Mouse (Mus musculus) kidney, postnatal 0 days (tissue): Measurements from ENCODE around the gene Polr3g. TPM values are rescaled to one million over a fixed set of nuclear protein-coding genes. Genes with fewer than 3 reads are reported as not detected.

Experiments
- ATAC-seq: fragments of 200-750 bp; cut with Nextera tagmentation; replicated peaks from 2 replicates; pipeline ENCODE4 v1.8.0; 2017; ENCODE audit warnings: low read depth, moderate number of reproducible peaks, moderate TSS enrichment, moderate library complexity; ENCODE audit not compliant: low FRiP score
- DNase-seq: peaks from one replicate; pipeline ENCODE4 v3.0.0-alpha.2; 2016; ENCODE audit warnings: low spot score
- H3K27ac ChIP-seq: fragments of 300-500 bp; sonication (generic); 2 replicates; pipeline ENCODE4 v1.5.1; 2014; ENCODE audit warnings: mild to moderate bottlenecking
- H3K27me3 ChIP-seq: fragments of 300-500 bp; sonication (generic); 2 replicates; pipeline ENCODE4 v1.6.1; 2014; ENCODE audit warnings: low read length, mixed read lengths; ENCODE audit not compliant: insufficient read depth
- H3K36me3 ChIP-seq: fragments of 300-500 bp; sonication (generic); 2 replicates; pipeline ENCODE4 v1.6.1; 2014; ENCODE audit warnings: low read length, mixed read lengths; ENCODE audit not compliant: insufficient read depth
- H3K4me1 ChIP-seq: fragments of 300-500 bp; sonication (generic); replicated peaks from 2 replicates; pipeline ENCODE4 v1.6.1; 2014; ENCODE audit warnings: antibody characterized with exemption, low read length, mixed read lengths; ENCODE audit not compliant: insufficient read depth
- H3K4me2 ChIP-seq: fragments of 300-500 bp; sonication (generic); 2 replicates; pipeline ENCODE4 v1.6.1; 2014; ENCODE audit warnings: mild to moderate bottlenecking, low read length, moderate library complexity, mixed read lengths
- H3K4me3 ChIP-seq: fragments of 300-500 bp; sonication (generic); replicated peaks from 2 replicates; pipeline ENCODE4 v1.5.1; 2014; ENCODE audit warnings: low read depth, low read length
- H3K9ac ChIP-seq: fragments of 300-500 bp; sonication (generic); 2 replicates; pipeline ENCODE4 v1.6.1; 2014; ENCODE audit warnings: low read depth, low read length
- H3K9me3 ChIP-seq: fragments of 300-500 bp; sonication (generic); replicated peaks from 2 replicates; pipeline ENCODE4 v1.6.1; 2016; ENCODE audit warnings: low read length, inconsistent platforms, mixed read lengths
- CTCF ChIP-seq: IDR thresholded peaks from 2 replicates; pipeline ENCODE4 v1.5.1; 2016; ENCODE audit warnings: antibody characterized with exemption, low read depth, mild to moderate bottlenecking, moderate library complexity
- WGBS: fragments of 180-500 bp; shearing (Covaris S2); extraction: QIAGEN DNeasy Blood & Tissue Kit; methylation state at CpG from one replicate; pipeline ENCODE4 v1.1.7; 2014; 5-methylcytosine and 5-hydroxymethylcytosine counted together
- polyA plus RNA-seq: library from polyadenylated mRNA; unstranded; fragments of >200 nt; fragmentation: Nextera tagmentation; extraction: Ambion mirVana; gene quantifications from 2 replicates; pipeline ENCODE4 v1.2.1, GENCODE M21; 2015

Polr3g gene
- polyA plus RNA-seq, 1 experiment from 2014 or later = 8.1 TPM

DNA sequence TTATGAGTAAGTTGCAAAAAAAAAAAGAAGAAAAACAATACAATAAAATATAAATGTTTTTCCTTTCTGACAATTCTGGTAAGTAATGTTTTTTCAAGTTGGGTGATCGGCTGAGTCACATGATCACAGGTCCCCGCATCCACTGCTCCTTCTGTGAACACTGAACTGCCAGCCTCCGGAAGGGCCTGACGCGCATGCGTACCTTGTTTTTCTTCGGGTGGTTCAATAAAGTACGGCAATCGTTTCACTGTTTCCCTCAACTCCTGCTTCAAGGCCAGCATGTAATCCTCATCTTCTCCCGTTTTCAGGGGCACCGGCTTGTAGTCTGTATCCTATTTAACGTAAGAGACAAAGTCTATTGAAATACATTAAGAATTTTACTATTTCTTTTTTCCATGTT, 16.4 kb downstream of the Polr3g start:
- Histone ChIP-seq H3K27me3 (no peaks in the 10 kb centered on the region), H3K4me3 (no peak overlapping the region), H3K4me1 (no peaks in the 10 kb centered on the region), H3K9ac (no peak overlapping the region), H3K9me3 (no peaks in the 10 kb centered on the region), H3K36me3 (no peaks in the 10 kb centered on the region), H3K27ac (no peak overlapping the region), H3K4me2 (no peak overlapping the region)
- DNase-seq (no peak), ATAC-seq (no peak)
- no peak for TF ChIP-seq CTCF
- WGBS = 93% methylated on average over 12 of the region's 12 CpGs

DNA sequence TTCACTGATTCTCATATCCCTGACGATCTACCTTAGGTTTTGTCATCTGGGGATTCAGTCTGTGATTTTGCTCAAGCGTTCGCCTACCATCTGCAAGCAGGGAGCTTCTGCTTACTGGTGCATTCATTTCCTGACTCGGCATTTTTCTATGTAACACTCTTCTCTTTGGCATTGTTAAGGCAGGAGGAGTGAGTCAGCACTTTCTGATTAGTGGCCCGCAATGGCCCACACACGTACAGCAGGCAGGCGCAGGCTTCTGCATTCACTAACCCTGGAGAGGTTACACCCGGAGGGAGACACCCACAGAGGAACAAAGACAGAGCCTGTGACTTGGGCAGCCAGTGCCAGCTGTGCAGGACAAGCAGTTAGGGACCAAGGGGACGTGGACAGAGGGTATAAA, 19.2 kb downstream of the Polr3g start:
- Histone ChIP-seq H3K4me2 (no peak overlapping the region), H3K4me1 (no peaks in the 10 kb centered on the region), H3K9me3 (no peaks in the 10 kb centered on the region), H3K9ac (no peak overlapping the region), H3K27me3 (no peaks in the 10 kb centered on the region), H3K36me3 (no peaks in the 10 kb centered on the region), H3K27ac (no peak overlapping the region), H3K4me3 (no peak overlapping the region)
- ATAC-seq (peak; percentile 69), DNase-seq (no peak)
- WGBS = 61% methylated on average over 9 of the region's 9 CpGs
- no peak for TF ChIP-seq CTCF

DNA sequence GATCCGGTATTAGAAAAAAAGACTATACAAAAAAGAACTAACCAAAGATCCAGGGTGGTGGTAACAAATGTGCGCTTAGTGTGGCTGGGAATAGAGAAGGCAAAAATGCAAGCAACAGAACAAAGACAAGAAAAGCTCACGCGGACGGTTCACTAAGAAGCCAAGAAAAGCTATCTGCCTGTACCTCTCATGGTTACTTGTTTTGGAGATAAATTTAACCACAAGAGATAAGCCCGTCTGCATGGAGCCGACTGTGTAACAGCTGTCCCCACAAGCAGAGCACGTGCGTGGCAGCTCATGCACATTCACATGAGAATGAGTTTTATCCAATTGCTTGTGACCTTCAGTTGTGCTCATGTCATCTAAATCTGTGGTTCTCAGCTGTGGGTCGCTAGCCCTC, 20.3 kb downstream of the Polr3g start:
- no peak overlapping the region for H3K4me3 ChIP-seq
- no peak overlapping the region for H3K27ac ChIP-seq
- H3K36me3 ChIP-seq = no peaks in the 10 kb centered on the region
- no peaks in the 10 kb centered on the region for H3K9me3 ChIP-seq
- H3K4me1 ChIP-seq = no peaks in the 10 kb centered on the region
- ATAC-seq (no peak), DNase-seq (no peak)
- H3K9ac ChIP-seq = no peak overlapping the region
- TF ChIP-seq CTCF = no peak
- H3K4me2 ChIP-seq = no peak overlapping the region
- H3K27me3 ChIP-seq = no peaks in the 10 kb centered on the region
- WGBS = 87% methylated on average over 10 of the region's 10 CpGs

DNA sequence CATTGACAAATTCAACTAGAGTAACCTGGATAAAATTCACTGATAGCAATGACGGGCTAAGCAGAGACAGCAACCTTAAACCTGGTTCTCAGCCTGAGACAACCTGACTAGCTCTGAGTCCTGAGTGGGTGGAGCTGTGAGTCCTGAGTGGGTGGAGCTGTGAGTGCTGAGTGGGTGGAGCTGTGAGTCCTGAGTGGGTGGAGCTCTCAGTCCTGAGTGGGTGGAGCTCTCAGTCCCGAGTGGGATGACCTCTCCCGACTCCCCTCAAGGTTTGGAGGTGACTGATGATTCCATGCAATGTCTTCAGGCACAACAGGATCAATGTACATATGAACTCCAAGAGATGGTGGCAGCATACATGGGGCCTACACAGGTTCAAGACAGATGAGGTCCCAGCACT, 21.2 kb downstream of the Polr3g start:
- Histone ChIP-seq H3K27me3 (no peaks in the 10 kb centered on the region), H3K9ac (no peak overlapping the region), H3K36me3 (no peaks in the 10 kb centered on the region), H3K27ac (no peak overlapping the region), H3K4me2 (no peak overlapping the region), H3K9me3 (no peaks in the 10 kb centered on the region), H3K4me3 (no peak overlapping the region), H3K4me1 (no peaks in the 10 kb centered on the region)
- TF ChIP-seq CTCF = no peak
- WGBS = 86% methylated on average over 3 of the region's 3 CpGs
- DNase-seq (no peak), ATAC-seq (no peak)

DNA sequence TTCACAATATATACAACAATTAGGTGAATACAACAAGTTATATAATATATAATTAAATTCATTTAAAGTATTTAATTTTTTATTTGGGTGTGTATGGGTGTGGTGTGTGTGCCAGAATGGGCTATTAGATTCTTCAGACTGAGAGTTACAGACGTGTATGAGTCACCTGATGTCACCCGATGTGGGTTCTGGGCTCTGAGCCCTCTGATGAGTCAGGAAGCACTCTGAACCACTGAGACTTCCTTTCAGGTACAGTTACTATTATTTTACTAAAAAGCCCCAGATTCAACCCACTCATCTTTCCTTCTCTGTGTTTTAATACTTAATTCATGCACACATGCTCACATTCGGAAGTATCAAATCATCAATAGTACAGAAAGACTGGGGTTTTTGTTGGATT, 25.9 kb downstream of the Polr3g start:
- ATAC-seq = no peak
- no peak for DNase-seq
- no peaks in the 10 kb centered on the region for H3K36me3 ChIP-seq
- no peak overlapping the region for H3K4me2 ChIP-seq
- TF ChIP-seq CTCF = no peak
- no peaks in the 10 kb centered on the region for H3K27me3 ChIP-seq
- no peak overlapping the region for H3K27ac ChIP-seq
- H3K9ac ChIP-seq = no peak overlapping the region
- H3K4me3 ChIP-seq = no peak overlapping the region
- WGBS = 78% methylated on average over 3 of the region's 3 CpGs
- no peaks in the 10 kb centered on the region for H3K9me3 ChIP-seq
- H3K4me1 ChIP-seq = no peaks in the 10 kb centered on the region

DNA sequence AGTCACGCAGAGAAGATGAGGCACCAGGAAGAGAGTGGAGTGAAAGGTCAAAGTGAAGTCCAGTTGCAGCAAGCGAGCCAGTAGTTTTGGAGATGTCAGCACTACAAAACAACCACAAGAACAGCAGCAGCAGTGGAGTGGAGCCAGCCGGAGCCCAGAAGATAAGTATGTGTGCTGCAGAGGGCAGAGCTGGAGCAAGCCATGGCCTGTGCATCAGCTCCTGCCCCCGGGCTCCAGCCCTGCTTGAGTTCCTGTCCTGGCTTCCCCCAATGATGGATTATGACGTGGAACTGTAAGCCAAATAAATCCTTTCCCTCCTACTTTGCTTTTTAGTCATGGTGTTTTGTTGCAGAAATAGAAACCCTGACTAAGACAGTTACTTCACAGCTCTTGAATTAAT, 26.6 kb downstream of the Polr3g start:
- 80% methylated on average over 5 of the region's 5 CpGs for WGBS
- H3K4me2 ChIP-seq = no peak overlapping the region
- H3K4me1 ChIP-seq = no peaks in the 10 kb centered on the region
- H3K27ac ChIP-seq = no peak overlapping the region
- H3K9ac ChIP-seq = no peak overlapping the region
- ATAC-seq (no peak), DNase-seq (no peak)
- H3K36me3 ChIP-seq = no peaks in the 10 kb centered on the region
- no peaks in the 10 kb centered on the region for H3K9me3 ChIP-seq
- H3K4me3 ChIP-seq = no peak overlapping the region
- H3K27me3 ChIP-seq = no peaks in the 10 kb centered on the region
- TF ChIP-seq CTCF = no peak

DNA sequence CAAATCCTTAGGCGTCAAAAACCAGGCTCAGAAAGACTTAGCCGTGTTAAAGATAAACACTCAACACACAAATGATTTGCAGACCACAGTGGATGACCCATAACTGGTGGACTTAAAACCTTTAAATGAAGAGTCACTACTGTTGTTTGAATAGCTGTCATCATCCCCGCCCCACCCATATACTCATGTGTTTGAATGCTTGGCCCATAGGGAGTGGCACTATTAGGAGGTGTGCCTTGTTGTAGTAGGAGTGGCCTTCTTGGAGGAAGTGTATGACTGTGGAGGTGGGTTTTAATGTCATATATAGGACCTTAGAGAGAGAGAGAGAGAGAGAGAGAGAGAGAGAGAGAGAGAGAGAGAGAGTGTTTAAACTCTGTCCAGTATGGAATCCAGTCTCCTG, 27.7 kb downstream of the Polr3g start:
- no peak overlapping the region for H3K27ac ChIP-seq
- H3K9ac ChIP-seq = no peak overlapping the region
- no peaks in the 10 kb centered on the region for H3K36me3 ChIP-seq
- 97% methylated on average over 3 of the region's 3 CpGs for WGBS
- no peak overlapping the region for H3K4me3 ChIP-seq
- no peaks in the 10 kb centered on the region for H3K4me1 ChIP-seq
- no peaks in the 10 kb centered on the region for H3K27me3 ChIP-seq
- no peak for DNase-seq
- no peak overlapping the region for H3K4me2 ChIP-seq
- no peak for ATAC-seq
- H3K9me3 ChIP-seq = no peaks in the 10 kb centered on the region
- TF ChIP-seq CTCF = no peak
